Mouse (Mus musculus) liver, embryonic 14.5 days (tissue): ENCODE results near the gene Parp12. TPM values are rescaled to one million over a fixed set of nuclear protein-coding genes. Genes with fewer than 3 reads are reported as not detected.

ENCODE experiments used
- ATAC-seq: fragments of 200-750 bp; cut with Nextera tagmentation; 2 replicates; pipeline ENCODE4 v1.8.0; 2017; ENCODE audit warnings: moderate number of reproducible peaks, mild to moderate bottlenecking, moderate library complexity; ENCODE audit not compliant: insufficient read depth
- DNase-seq, 3 experiments: peaks; one replicate each; pipeline ENCODE4 v3.0.0-alpha.2; 2012 to 2013; ENCODE audit warnings: low read depth in 3 of 3, low spot score in 3 of 3
- H3K27ac ChIP-seq: fragments of 300-500 bp; sonication (generic); 2 replicates; pipeline ENCODE4 v1.5.1; 2014; ENCODE audit warnings: moderate library complexity, mild to moderate bottlenecking, control low read depth, inconsistent platforms
- H3K27me3 ChIP-seq: fragments of 300-500 bp; sonication (generic); 2 replicates; pipeline ENCODE4 v1.6.1; 2014; ENCODE audit warnings: mild to moderate bottlenecking, low read length, moderate library complexity; ENCODE audit not compliant: control insufficient read depth, insufficient read depth
- H3K36me3 ChIP-seq: fragments of 300-500 bp; sonication (generic); replicated peaks from 2 replicates; pipeline ENCODE4 v1.6.1; 2014; ENCODE audit warnings: low read depth; ENCODE audit not compliant: control insufficient read depth, insufficient read depth
- H3K4me1 ChIP-seq, 2 experiments: fragments of 200-500 bp in 1 of 2; fragments of 300-500 bp in 1 of 2; sonication (generic) in 1 of 2; replicated peaks; 2 replicates each; pipeline ENCODE4 v1.6.1; 2012 to 2014; ENCODE audit warnings: antibody characterized with exemption in 1 of 2, inconsistent platforms in 1 of 2, low read length in 1 of 2; ENCODE audit not compliant: control insufficient read depth in 2 of 2, insufficient read depth in 2 of 2
- H3K4me2 ChIP-seq: fragments of 300-500 bp; sonication (generic); 2 replicates; pipeline ENCODE4 v1.6.1; 2014; ENCODE audit warnings: low read depth, mild to moderate bottlenecking, control low read depth, moderate library complexity
- H3K4me3 ChIP-seq, 2 experiments: fragments of 200-500 bp in 1 of 2; fragments of 300-500 bp in 1 of 2; sonication (generic) in 1 of 2; 2 replicates each; pipeline ENCODE4 v1.5.1; 2012 to 2014; ENCODE audit warnings: low read depth in 2 of 2, low read length in 2 of 2, mild to moderate bottlenecking in 2 of 2, control low read depth in 1 of 2, inconsistent platforms in 1 of 2, moderate library complexity in 1 of 2; ENCODE audit not compliant: insufficient read depth in 1 of 2
- H3K9ac ChIP-seq: fragments of 300-500 bp; sonication (generic); replicated peaks from 2 replicates; pipeline ENCODE4 v1.6.1; 2014; ENCODE audit warnings: mild to moderate bottlenecking, control low read depth, moderate library complexity
- H3K9me3 ChIP-seq: fragments of 300-500 bp; sonication (generic); 2 replicates; pipeline ENCODE4 v1.6.1; 2016; ENCODE audit warnings: low read length, mixed read lengths; ENCODE audit not compliant: control insufficient read depth
- CTCF ChIP-seq: IDR thresholded peaks from 2 replicates; pipeline ENCODE4 v1.5.1; 2016; ENCODE audit warnings: antibody characterized with exemption, low read depth, control low read depth
- EP300 ChIP-seq: IDR thresholded peaks from 2 replicates; pipeline ENCODE4 v1.6.1; 2016; ENCODE audit warnings: antibody characterized with exemption, low read depth
- WGBS: fragments of 180-500 bp; shearing (Covaris S2); extraction: QIAGEN DNeasy Blood & Tissue Kit; methylation state at CpG from one replicate; pipeline ENCODE4 v1.1.7; 2014; ENCODE audit not compliant: insufficient replicate concordance; 5-methylcytosine and 5-hydroxymethylcytosine counted together
- polyA plus RNA-seq, 2 experiments: library from polyadenylated mRNA; depleted of rRNA in 1 of 2; stranded (reverse) in 1 of 2; unstranded in 1 of 2; fragments of >200 nt; fragmentation: Nextera tagmentation in 1 of 2; extraction: Ambion mirVana in 1 of 2; gene quantifications; 2 replicates each; pipeline versions ENCODE4 v1.2.1 to v1.2.3; 2012 to 2014

The Parp12 gene
- polyA plus RNA-seq, 2 experiments, result 2.8 to 4.3 TPM

DNA sequence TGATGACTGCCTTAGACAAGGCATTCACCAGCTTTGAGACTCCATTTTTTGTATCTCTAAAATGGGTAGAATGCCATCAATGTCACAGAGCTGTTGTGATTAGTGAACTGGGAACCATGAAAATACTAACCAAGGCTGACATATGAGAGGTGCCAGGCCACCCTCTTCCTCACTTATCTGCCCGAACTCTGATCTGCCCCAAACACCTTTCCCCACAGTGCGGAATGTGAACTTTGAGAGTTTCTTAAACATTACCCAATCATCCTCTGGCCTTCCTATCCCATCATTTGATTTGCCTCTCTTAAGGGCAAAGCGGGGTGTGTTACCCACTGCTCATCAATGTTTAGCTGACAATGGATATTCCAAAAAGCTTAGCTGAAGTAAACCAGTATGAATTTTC is 5.4 kb downstream of the Parp12 start:
- ATAC-seq (no peak), DNase-seq (no peak)
- 75% methylated on average over 3 of the region's 3 CpGs for WGBS
- H3K9me3 ChIP-seq, result no peaks in the 10 kb centered on the region
- TF ChIP-seq EP300 (no peak), CTCF (no peak)
- H3K27ac ChIP-seq, result no peak overlapping the region
- peaks cover 0 to 5% of the 10 kb centered on the region in 2 experiments; a peak in 1 of 4 replicates for H3K4me1 ChIP-seq
- H3K36me3 ChIP-seq, result no peaks in the 10 kb centered on the region; the same call in 1 of the 2 replicates
- no peak overlapping the region for H3K9ac ChIP-seq
- H3K27me3 ChIP-seq, result peaks cover 20% of the 10 kb centered on the region
- H3K4me3 ChIP-seq, result no peak overlapping the region
- H3K4me2 ChIP-seq, result no peak overlapping the region

DNA sequence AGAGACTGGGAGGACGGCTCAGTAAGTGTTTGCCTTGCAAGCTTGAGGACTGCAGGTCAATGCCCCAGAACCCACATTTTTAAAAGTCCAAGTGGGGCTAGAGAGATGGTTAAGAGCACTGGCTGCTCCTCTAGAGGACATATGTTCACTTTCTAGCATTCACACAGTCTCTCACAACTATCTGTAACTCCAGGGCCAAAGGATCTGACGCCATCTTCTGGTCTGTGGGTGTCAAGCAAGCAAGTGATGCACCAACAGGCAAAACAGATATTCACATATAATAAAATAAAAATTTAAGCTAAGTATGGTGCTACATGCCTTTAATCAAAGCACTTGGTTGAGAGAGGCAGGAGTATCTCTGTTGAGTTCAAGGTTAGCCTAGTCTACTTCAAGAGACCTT is 11.3 kb downstream of the Parp12 start:
- DNase-seq (no peak), ATAC-seq (no peak)
- 56% methylated on average over 2 of the region's 2 CpGs for WGBS
- Histone ChIP-seq H3K27ac (no peak overlapping the region), H3K9ac (no peak overlapping the region), H3K4me2 (no peak overlapping the region), H3K4me1 (no peaks in the 10 kb centered on the region), H3K9me3 (no peaks in the 10 kb centered on the region), H3K36me3 (no peaks in the 10 kb centered on the region; the same call in 1 of the 2 replicates), H3K27me3 (no peaks in the 10 kb centered on the region), H3K4me3 (no peak overlapping the region)
- no peak for TF ChIP-seq EP300
- TF ChIP-seq CTCF, result peak; percentile 43

DNA sequence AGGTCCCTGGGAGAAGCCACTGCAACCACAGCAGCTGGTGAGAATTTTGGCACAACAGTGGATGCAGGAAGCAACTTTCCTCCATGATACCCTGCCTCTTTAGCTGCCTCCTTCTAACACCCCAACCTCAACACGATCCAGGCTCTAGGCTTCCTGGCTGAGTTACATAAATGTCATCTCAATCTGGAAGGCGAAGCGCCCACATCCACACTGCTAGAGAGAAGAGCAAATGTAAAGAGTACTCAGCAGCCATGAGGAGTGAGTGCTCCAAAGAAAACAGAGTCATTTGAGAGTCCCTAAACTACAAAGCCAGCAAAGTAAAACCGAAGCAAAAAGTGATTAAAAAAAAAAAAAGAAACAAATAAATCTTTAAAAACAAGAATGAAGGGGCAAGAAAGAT is 13.5 kb downstream of the Parp12 start:
- 50% methylated on average over 4 of the region's 4 CpGs for WGBS
- H3K9me3 ChIP-seq, result no peaks in the 10 kb centered on the region
- H3K36me3 ChIP-seq, result no peaks in the 10 kb centered on the region
- no peaks in the 10 kb centered on the region for H3K4me1 ChIP-seq
- DNase-seq (no peak), ATAC-seq (no peak)
- no peak overlapping the region for H3K27ac ChIP-seq
- no peaks in the 10 kb centered on the region for H3K27me3 ChIP-seq
- no peak overlapping the region for H3K4me3 ChIP-seq
- no peak overlapping the region for H3K4me2 ChIP-seq
- TF ChIP-seq CTCF (no peak), EP300 (no peak)
- no peak overlapping the region for H3K9ac ChIP-seq

DNA sequence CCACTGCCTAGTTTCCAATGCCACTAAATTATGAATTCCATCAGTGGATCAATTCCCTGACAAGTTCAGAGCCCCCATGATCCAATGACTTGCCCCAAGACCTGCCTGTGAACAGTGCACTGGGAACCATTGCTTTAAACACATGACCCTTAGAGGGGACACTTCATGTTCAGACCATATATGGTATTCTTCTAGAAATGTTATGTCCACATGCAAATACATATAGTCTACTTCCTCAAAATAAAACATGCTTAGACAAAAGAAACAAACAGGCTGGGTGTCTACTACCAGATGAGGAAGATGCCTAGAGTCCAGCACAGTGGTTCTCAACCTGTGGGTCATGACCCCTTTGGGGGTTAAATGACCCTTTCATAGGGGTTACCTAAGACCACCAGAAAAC is 41.7 kb downstream of the Parp12 start:
- no peak overlapping the region for H3K4me3 ChIP-seq
- no peaks in the 10 kb centered on the region for H3K9me3 ChIP-seq
- H3K4me2 ChIP-seq, result no peak overlapping the region
- ATAC-seq, result no peak
- TF ChIP-seq CTCF, result no peak
- TF ChIP-seq EP300, result no peak
- no peak overlapping the region for H3K27ac ChIP-seq
- no peak for DNase-seq
- H3K27me3 ChIP-seq, result no peaks in the 10 kb centered on the region
- H3K36me3 ChIP-seq, result no peaks in the 10 kb centered on the region
- H3K9ac ChIP-seq, result no peak overlapping the region
- no peaks in the 10 kb centered on the region for H3K4me1 ChIP-seq

DNA sequence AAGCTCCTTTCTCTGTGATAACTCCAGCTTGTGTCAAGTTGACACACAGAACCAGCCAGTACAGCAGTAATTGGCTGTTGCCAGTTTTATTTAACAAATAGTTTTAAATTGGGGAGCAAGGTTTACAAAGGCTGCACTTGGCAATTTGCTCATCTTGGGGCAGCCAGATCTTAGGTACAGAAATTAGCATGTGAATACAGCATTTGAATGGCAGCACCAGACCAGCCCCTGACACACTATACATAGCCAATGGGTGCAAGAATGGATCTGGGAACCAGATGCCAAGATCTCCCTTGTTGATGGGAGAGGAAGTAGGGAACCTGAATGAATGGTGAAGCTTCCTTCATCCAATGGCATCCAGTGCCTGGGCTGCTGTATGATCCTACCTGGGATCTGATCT is 44.0 kb downstream of the Parp12 start:
- no peak for TF ChIP-seq EP300
- no peak for TF ChIP-seq CTCF
- H3K4me2 ChIP-seq, result no peak overlapping the region
- no peak for ATAC-seq
- no peak overlapping the region for H3K4me3 ChIP-seq
- no peak overlapping the region for H3K9ac ChIP-seq
- no peaks in the 10 kb centered on the region for H3K9me3 ChIP-seq
- no peak overlapping the region for H3K27ac ChIP-seq
- no peaks in the 10 kb centered on the region for H3K4me1 ChIP-seq
- no peak for DNase-seq
- no peaks in the 10 kb centered on the region for H3K36me3 ChIP-seq
- H3K27me3 ChIP-seq, result no peaks in the 10 kb centered on the region

DNA sequence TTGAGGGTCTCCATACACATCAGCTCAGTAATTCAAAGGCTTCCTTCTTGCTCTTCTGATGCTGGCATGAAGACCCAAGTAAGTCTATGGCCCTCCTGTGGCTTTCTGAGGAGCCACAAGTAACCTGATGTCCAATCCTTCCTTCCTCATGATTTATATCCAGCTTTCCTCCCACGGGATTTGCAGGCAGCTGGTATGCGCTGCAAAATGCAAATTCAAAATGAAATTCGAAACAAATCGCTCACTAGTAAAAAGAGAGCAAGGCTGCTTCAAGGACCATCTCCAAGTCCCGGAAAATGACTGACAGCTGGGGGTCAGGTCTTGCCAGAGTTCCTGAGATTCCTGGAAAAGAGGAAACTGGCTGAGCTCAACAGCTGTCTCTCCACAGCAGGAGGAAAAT is 45.5 kb downstream of the Parp12 start:
- 60% methylated on average over 5 of the region's 5 CpGs for WGBS
- TF ChIP-seq EP300, result no peak
- no peak for TF ChIP-seq CTCF
- no peak overlapping the region for H3K4me2 ChIP-seq

More for the DNA sequence above, 45.5 kb downstream of the Parp12 start:
- DNase-seq (no peak), ATAC-seq (no peak)
- Histone ChIP-seq H3K4me3 (no peak overlapping the region), H3K9me3 (no peaks in the 10 kb centered on the region), H3K27ac (no peak overlapping the region), H3K4me1 (no peaks in the 10 kb centered on the region), H3K27me3 (no peaks in the 10 kb centered on the region), H3K36me3 (no peaks in the 10 kb centered on the region), H3K9ac (no peak overlapping the region)
